Mouse (Mus musculus) forebrain, embryonic 16.5 days (tissue): Measurements from ENCODE around the gene Mcrip1. TPM values are rescaled to one million over a fixed set of nuclear protein-coding genes. Genes with fewer than 3 reads are reported as not detected.
"Not testable (repeated sequence)": the region's sequence is repeated elsewhere in the genome, so short reads cannot be mapped to it uniquely, and the experiment has no call there.

ENCODE experiments used
- ATAC-seq: fragments of 200-750 bp; cut with Nextera tagmentation; 2 replicates; pipeline ENCODE4 v1.8.0; 2017; ENCODE audit warnings: mild to moderate bottlenecking, moderate library complexity
- H3K27ac ChIP-seq: fragments of 300-500 bp; sonication (generic); 2 replicates; pipeline ENCODE4 v1.5.1; 2014; ENCODE audit warnings: low read length, control low read depth
- H3K27me3 ChIP-seq: fragments of 300-500 bp; sonication (generic); replicated peaks from 2 replicates; pipeline ENCODE4 v1.6.1; 2014; ENCODE audit warnings: low read length; ENCODE audit not compliant: control insufficient read depth, insufficient read depth
- H3K36me3 ChIP-seq: fragments of 300-500 bp; sonication (generic); 2 replicates; pipeline ENCODE4 v1.6.1; 2014; ENCODE audit not compliant: control insufficient read depth, insufficient read depth
- H3K4me1 ChIP-seq: fragments of 300-500 bp; sonication (generic); replicated peaks from 2 replicates; pipeline ENCODE4 v1.6.1; 2014; ENCODE audit warnings: low read length; ENCODE audit not compliant: control insufficient read depth, insufficient read depth
- H3K4me2 ChIP-seq: fragments of 300-500 bp; sonication (generic); 2 replicates; pipeline ENCODE4 v1.6.1; 2014; ENCODE audit warnings: mild to moderate bottlenecking, low read length, control low read depth
- H3K4me3 ChIP-seq: fragments of 300-500 bp; sonication (generic); replicated peaks from 2 replicates; pipeline ENCODE4 v1.5.1; 2014; ENCODE audit warnings: mild to moderate bottlenecking, low read length, control low read depth
- H3K9ac ChIP-seq: fragments of 300-500 bp; sonication (generic); replicated peaks from 2 replicates; pipeline ENCODE4 v1.6.1; 2014; ENCODE audit warnings: low read depth, low read length, control low read depth
- H3K9me3 ChIP-seq: fragments of 300-500 bp; sonication (generic); 2 replicates; pipeline ENCODE4 v1.6.1; 2016; ENCODE audit warnings: low read length; ENCODE audit not compliant: control insufficient read depth
- WGBS: fragments of 180-500 bp; shearing (Covaris S2); extraction: QIAGEN DNeasy Blood & Tissue Kit; methylation state at CpG from one replicate; pipeline ENCODE4 v1.1.7; 2014; 5-methylcytosine and 5-hydroxymethylcytosine counted together
- polyA plus RNA-seq: library from polyadenylated mRNA; unstranded; fragments of >200 nt; fragmentation: Nextera tagmentation; extraction: Ambion mirVana; gene quantifications from 2 replicates; pipeline ENCODE4 v1.2.1, GENCODE M21; 2015

Gene Mcrip1
- 222 and 241 TPM in 2 replicates for polyA plus RNA-seq

- peak; percentile 93 for ATAC-seq
- under 1% methylated on average over 83 of the region's 87 CpGs for WGBS
- H3K9ac ChIP-seq, result peak within 1 kb of the TSS; percentile 86
Observed at GRCm38 (mm10) chr11:120549168-120549945, at the start of gene Mcrip1. Mcrip1 (minus strand) TSS chr11:120549727.

GRCm38 (mm10) chr11:120598990-120599549 is 49.5 kb upstream of the Mcrip1 start:
- 46% methylated on average over 17 of the region's 17 CpGs for WGBS
- Histone ChIP-seq H3K27ac (peak overlapping the region; percentile 78; the same call in 1 of the 2 replicates), H3K4me3 (peak overlapping the region; percentile 93), H3K27me3 (no peaks in the 10 kb centered on the region), H3K36me3 (peaks cover 20% of the 10 kb centered on the region), H3K4me1 (peaks cover 25% of the 10 kb centered on the region), H3K4me2 (peak overlapping the region; percentile 85), H3K9me3 (no peaks in the 10 kb centered on the region), H3K9ac (peak overlapping the region; percentile 65)
- no peak for ATAC-seq

More at GRCm38 (mm10) chr11:120549168-120549945, at the start of gene Mcrip1:
- H3K4me2 ChIP-seq, result peak within 1 kb of the TSS; percentile 85
- H3K36me3 ChIP-seq, result no peaks in the 10 kb centered on the region
- H3K9me3 ChIP-seq, result no peaks in the 10 kb centered on the region
- no peaks in the 10 kb centered on the region for H3K27me3 ChIP-seq
- peak within 1 kb of the TSS; percentile 72 for H3K4me3 ChIP-seq
- peak within 1 kb of the TSS; percentile 67 for H3K27ac ChIP-seq
- H3K4me1 ChIP-seq, result peaks cover 23% of the 10 kb centered on the region

GRCm38 (mm10) chr11:120598283-120598989 is 48.9 kb upstream of the Mcrip1 start, which contains the start of the genes Alyref and Anapc11:
Alyref (minus strand) TSS chr11:120598365.
Anapc11 (plus strand) TSS chr11:120598421.
- peak within 1 kb of the TSS; percentile 93 for H3K4me3 ChIP-seq
- peak; percentile 100 for ATAC-seq
- peaks cover 20% of the 10 kb centered on the region for H3K36me3 ChIP-seq
- no peaks in the 10 kb centered on the region for H3K27me3 ChIP-seq
- peak within 1 kb of the TSS; percentile 94 for H3K9ac ChIP-seq
- H3K4me1 ChIP-seq, result peaks cover 25% of the 10 kb centered on the region
- H3K4me2 ChIP-seq, result peak within 1 kb of the TSS; percentile 85
- H3K9me3 ChIP-seq, result no peaks in the 10 kb centered on the region
- H3K27ac ChIP-seq, result peak within 1 kb of the TSS; percentile 78
- under 1% methylated on average over 84 of the region's 88 CpGs for WGBS

GRCm38 (mm10) chr11:120597240-120598235 is 48.0 kb upstream of the Mcrip1 start:
- peak overlapping the region; percentile 94 for H3K9ac ChIP-seq
- WGBS, result 4% methylated on average over 83 of the region's 99 CpGs
- H3K9me3 ChIP-seq, result no peaks in the 10 kb centered on the region
- H3K4me3 ChIP-seq, result peak overlapping the region; percentile 93
- peak overlapping the region; percentile 77 for H3K27ac ChIP-seq
- peaks cover 25% of the 10 kb centered on the region for H3K4me1 ChIP-seq
- no peaks in the 10 kb centered on the region for H3K27me3 ChIP-seq
- peaks cover 27% of the 10 kb centered on the region for H3K36me3 ChIP-seq
- ATAC-seq, result peak; percentile 50
- peak overlapping the region; percentile 73 for H3K4me2 ChIP-seq

GRCm38 (mm10) chr11:120588531-120588930 is 39.0 kb upstream of the Mcrip1 start:
- H3K9me3 ChIP-seq, result no peaks in the 10 kb centered on the region
- no peak overlapping the region for H3K27ac ChIP-seq
- 97% methylated on average over 6 of the region's 6 CpGs for WGBS
- peaks cover 47% of the 10 kb centered on the region for H3K36me3 ChIP-seq
- no peak for ATAC-seq
- no peak overlapping the region for H3K4me2 ChIP-seq
- H3K9ac ChIP-seq, result no peak overlapping the region
- H3K4me1 ChIP-seq, result no peaks in the 10 kb centered on the region
- no peaks in the 10 kb centered on the region for H3K27me3 ChIP-seq
- H3K4me3 ChIP-seq, result no peak overlapping the region

GRCm38 (mm10) chr11:120583937-120584336 is 34.4 kb upstream of the Mcrip1 start:
- Histone ChIP-seq H3K4me1 (peaks cover 18% of the 10 kb centered on the region), H3K27ac (no peak overlapping the region), H3K9me3 (no peaks in the 10 kb centered on the region), H3K36me3 (peaks cover 27% of the 10 kb centered on the region; the same call in 1 of the 2 replicates), H3K4me3 (no peak overlapping the region), H3K4me2 (no peak overlapping the region), H3K9ac (no peak overlapping the region), H3K27me3 (no peaks in the 10 kb centered on the region)
- no peak for ATAC-seq
- WGBS, result 89% methylated on average over 1 of the region's 1 CpGs

GRCm38 (mm10) chr11:120582982-120583293 is 33.4 kb upstream of the Mcrip1 start:
- H3K27ac ChIP-seq, H3K4me3 ChIP-seq, H3K9me3 ChIP-seq, H3K27me3 ChIP-seq, ATAC-seq, H3K9ac ChIP-seq, H3K4me2 ChIP-seq: not testable (repeated sequence)
- WGBS, result 98% methylated on average over 2 of the region's 2 CpGs
- peaks cover 18% of the 10 kb centered on the region for H3K4me1 ChIP-seq
- peaks cover 27% of the 10 kb centered on the region; the same call in 1 of the 2 replicates for H3K36me3 ChIP-seq

GRCm38 (mm10) chr11:120582268-120582981 is 32.9 kb upstream of the Mcrip1 start:
- Histone ChIP-seq H3K9me3 (no peaks in the 10 kb centered on the region), H3K9ac (peak overlapping the region; percentile 85), H3K4me2 (peak overlapping the region; percentile 56), H3K4me1 (peaks cover 18% of the 10 kb centered on the region), H3K27ac (peak overlapping the region; percentile 88), H3K27me3 (no peaks in the 10 kb centered on the region), H3K36me3 (peaks cover 28% of the 10 kb centered on the region; the same call in 1 of the 2 replicates), H3K4me3 (peak overlapping the region; percentile 89)
- WGBS, result 75% methylated on average over 8 of the region's 8 CpGs
- no peak for ATAC-seq
